Mouse (Mus musculus): ENCODE data around the gene Fras1.

The Fras1 gene

DNA sequence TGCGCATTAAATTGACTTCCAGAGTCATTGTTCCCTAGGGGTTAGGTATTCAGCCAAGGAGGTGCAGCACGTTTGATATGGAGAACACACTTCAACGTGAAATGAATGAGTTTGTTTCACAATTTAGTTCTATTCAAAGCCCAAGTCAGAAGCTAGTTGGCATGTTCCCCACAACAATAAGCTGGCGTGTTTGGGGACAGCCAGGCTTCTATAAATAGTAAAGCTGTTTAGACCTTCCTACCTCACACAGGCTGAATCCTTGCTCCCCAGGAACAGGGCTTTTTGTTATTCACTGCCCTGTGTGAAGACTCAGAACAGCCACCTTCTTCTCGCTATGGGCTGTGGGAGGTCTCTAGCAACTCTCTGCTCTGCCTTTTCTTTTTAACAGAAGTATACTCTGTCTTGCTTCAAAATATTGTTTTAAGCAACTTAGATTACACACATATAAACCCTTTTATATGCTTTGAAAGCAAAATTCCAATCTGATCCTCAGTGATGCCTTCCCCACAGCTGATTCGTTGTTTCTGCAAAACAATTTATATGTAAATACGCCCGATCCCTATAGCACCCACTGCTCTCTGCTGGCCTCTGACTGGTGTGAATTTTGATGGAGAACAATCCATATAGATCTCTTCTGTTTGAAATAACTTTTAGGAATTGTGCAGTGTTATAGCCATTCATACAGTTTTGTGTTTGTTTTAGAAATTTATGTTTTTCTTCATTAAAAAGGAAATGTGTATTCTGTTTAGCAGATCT is 184.5 kb downstream of the Fras1 start:
- DNase-seq (ENCODE audit: extremely low spot score, low read depth, low spot score), result no peak

- DNase-seq (ENCODE audit: extremely low spot score, low read depth, low spot score), result no peak
Observed at GRCm38 (mm10) chr5:96574586-96574985, 200.8 kb downstream of the Fras1 start.

- DNase-seq (ENCODE audit: extremely low spot score, low read depth, low spot score), result no peak
Observed at GRCm38 (mm10) chr5:96578705-96579104, 204.9 kb downstream of the Fras1 start.

- DNase-seq (ENCODE audit: extremely low spot score, low read depth, low spot score), result no peak
Observed at GRCm38 (mm10) chr5:96579938-96580337, 206.2 kb downstream of the Fras1 start.

DNA sequence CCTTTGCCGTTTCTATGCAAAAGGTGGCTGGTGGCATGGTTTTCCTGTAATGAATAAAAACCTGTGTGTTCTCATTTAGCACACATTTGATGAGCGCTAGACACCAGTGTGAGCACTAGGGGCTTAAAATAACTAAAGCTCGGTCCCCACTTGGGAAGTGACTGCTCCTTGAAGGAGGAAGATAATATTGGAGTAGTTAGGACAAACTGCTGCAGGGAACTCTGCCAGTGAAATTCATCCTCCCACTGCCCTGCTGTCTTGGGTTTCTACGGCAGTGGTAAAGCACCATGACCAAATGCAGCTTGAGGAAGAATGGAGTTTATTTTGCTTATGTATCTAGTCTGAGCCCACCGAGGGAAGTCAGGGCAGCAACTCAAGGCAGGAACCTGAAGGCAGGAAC is 211.0 kb downstream of the Fras1 start:
- no peak for DNase-seq (ENCODE audit: extremely low spot score, low read depth, low spot score)

DNA sequence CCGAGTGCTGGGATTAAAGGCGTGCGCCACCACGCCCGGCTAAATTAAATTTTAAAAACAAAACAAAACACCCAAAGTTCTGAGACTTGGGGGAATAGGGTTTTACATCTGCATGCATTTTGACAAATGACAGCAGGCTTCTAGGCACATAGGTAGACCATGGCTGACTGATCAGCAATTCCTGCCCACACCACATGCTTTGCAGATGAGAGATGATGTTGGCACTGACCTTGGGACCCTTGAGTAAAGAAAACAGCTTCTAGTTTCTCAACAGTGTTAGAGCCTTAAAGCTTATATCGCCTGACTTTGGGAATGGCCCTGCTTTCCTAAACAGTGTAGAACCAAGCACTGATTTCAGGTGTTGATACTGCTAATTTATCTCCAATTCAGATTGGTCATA is 216.9 kb downstream of the Fras1 start:
- no peak for DNase-seq (ENCODE audit: extremely low spot score, low read depth, low spot score)

DNA sequence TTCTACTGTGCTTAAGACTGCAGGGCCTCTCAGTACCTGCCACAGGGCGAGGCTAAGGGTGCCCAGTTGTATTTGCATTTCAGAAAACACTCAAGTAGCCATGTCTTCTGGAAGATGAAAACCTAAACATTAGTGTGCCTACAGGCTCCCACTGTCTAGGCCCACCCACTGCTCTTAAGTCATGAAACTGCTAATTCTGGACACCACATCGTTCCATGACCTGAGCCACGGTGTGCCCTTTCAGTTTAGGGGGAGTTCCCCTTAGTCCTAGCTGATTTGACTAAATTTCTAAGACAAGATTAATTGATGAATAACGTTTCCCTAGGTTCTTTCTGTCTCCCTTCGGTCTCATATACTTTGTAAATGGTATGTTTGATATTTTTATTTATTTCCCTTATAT is 222.0 kb downstream of the Fras1 start:
- DNase-seq (ENCODE audit: extremely low spot score, low read depth, low spot score), result no peak

DNA sequence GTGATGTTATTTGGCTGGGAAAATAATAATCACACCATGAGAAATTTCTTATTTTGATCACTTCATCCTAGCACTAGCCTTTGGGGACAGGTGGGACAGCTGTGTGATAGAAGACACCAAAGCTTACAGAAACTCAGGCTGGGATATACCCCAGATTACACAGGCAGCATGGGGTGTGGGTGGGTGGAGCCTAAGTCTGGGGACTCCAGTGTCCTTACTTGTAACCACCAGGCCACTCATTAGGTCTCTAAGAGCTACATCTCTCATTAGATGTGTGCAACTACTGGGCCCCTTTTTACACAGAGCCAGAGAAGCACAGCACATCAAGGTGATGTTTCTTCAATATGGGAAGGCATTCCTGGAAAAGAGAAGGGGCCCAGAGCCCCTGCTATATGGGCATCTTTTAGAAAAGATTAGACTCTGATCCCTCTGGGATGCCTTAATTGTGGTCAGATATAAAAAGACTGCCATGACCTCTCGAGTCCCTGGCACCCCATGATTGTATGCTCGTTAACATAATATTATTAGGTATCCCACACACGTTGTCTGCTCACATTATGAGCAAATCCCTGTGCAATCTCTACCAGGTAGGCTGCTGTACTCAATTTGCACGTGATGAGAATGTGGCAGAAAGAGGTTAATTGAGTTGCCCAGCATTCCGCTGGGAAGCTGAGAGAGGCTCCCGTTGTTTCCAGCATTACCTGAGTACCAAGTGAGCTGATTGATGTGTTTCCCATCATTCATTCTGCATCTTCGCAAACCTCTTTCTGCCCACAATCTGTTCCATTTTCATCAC is 230.4 kb downstream of the Fras1 start:
- no peak for DNase-seq (ENCODE audit: extremely low spot score, low read depth, low spot score)

GRCm38 (mm10) chr5:96608036-96608435 is 234.3 kb downstream of the Fras1 start:
- no peak for DNase-seq (ENCODE audit: extremely low spot score, low read depth, low spot score)

DNA sequence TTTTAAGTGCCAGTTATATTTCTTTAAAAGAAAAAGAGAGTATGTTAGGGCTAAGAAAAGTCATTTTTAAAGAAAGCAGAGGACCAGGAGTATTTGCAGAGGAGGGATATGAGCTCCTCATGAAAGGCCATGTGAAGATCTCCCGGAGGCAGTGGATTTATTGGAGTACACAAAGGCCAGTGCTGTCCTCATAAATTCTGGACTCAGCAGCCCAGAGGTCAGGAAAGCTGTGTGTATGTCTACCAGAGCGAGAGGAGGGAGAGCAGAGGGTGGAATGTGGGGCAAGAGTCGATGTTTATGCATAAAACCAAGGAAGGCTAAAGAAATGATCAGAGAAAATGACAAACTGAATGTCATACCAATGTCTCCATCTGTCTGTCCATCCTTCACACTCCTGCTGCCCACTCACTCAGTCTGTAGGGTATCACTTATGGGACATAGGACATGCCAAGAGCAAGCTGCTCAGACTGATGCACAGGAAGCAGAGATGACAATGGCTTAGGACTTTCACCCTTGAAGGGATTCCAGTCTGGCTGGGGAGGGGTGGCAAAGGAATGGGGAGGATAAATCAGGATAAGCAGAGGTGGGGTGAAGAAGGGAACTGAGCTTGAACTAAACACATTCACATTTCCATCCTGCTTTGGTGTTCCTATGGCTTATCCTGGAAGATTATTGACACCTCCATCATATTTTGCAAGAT is 235.0 kb downstream of the Fras1 start:
- no peak for DNase-seq (ENCODE audit: extremely low spot score, low read depth, low spot score)

- DNase-seq (ENCODE audit: extremely low spot score, low read depth, low spot score), result no peak
Observed at GRCm38 (mm10) chr5:96612077-96612476, 238.3 kb downstream of the Fras1 start.

DNA sequence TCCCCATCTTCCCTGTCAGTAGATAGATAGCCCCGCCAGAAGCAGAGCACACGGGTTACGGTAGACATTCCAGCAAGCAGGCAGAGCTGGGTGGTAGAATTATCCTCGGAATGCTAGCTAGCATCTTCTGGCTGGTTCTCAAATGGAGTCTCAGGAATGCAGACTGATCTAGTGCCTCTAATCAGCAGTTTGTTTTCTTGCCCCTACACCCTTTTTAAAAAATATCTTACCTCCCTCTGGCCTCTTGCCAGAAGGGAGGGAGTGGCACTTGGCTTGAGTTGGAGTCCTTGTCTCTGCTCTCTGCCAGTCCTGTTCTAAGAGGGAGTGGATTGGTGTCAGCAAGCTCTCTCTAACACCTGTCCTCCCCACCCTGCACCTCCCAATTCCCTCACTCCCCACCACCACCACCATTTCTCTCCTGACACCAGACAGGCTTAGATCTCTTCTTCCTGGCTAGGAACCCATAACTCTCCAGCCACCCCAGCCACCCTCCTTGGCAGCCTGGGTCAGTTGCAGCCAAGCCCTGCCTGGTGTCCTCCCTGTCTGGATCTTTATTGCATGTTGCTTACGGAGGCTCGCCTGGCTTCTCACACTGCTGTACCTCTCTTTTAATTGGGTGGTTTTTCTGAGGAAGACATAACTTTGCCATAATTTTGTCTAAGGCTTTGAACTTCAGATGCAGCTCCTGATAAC is 243.3 kb downstream of the Fras1 start:
- DNase-seq (ENCODE audit: extremely low spot score, low read depth, low spot score), result no peak

GRCm38 (mm10) chr5:96618008-96618407 is 244.3 kb downstream of the Fras1 start:
- no peak for DNase-seq (ENCODE audit: extremely low spot score, low read depth, low spot score)

GRCm38 (mm10) chr5:96620209-96620608 is 246.5 kb downstream of the Fras1 start:
- DNase-seq (ENCODE audit: extremely low spot score, low read depth, low spot score), result no peak

GRCm38 (mm10) chr5:96620618-96621017 is 246.9 kb downstream of the Fras1 start:
- no peak for DNase-seq (ENCODE audit: extremely low spot score, low read depth, low spot score)

DNA sequence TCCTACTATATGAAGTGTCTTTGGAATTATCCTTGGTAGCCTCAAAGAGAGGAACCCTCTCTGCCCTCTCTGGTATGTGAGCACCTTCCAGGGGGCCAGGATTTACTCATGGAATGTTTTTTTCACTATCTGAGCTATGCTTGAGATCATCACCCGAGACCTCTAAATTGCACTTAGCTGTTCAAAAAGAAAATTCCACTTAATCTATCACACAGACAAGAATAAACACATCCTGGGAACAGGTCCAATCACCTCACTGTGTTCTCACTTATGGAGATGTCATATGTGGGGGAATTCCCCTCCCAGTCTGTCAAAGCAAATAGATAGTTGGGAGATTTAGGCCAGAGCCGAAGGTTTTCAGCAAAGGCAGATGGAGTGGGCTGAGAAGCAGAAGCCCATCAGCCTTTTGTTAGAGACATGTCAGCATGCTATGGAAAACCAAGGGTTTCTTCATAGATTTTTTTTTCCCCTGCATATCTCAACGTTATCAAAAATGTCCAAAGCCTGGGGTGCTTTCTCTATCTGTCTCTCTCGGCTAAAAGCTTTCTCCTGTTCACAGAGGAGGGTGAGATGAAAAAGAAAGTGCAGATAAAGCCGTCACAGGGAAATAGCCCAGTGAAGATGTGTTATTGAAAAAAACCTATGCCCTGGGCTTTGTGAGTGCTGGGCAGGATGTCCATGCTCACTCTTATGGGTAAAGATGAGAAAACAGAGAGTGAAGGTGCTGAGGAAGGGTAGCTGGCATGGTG is 249.0 kb downstream of the Fras1 start:
- no peak for DNase-seq (ENCODE audit: extremely low spot score, low read depth, low spot score)

- DNase-seq (ENCODE audit: extremely low spot score, low read depth, low spot score), result no peak
Observed at GRCm38 (mm10) chr5:96629851-96630250, 256.1 kb downstream of the Fras1 start.

- DNase-seq (ENCODE audit: extremely low spot score, low read depth, low spot score), result no peak
Observed at GRCm38 (mm10) chr5:96635146-96635862, 261.5 kb downstream of the Fras1 start.

DNA sequence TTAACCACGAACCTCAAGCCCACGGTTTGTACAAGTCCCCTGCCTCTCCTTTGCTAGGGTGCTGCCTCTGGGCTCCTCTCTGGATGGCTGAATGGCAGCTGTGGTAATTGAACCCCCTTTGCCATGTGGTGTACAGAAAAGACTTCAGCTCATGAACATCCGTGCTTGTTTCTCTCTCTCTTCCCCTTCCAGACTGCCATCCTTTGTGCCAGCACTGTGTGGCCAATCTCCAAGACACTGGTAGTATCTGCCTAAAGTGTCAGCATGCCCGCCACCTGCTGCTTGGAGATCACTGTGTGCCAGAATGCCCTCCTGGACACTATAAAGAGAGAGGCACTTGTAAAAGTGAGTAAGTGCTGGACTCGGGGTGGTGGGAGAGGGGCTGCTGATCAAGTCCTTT is 262.1 kb downstream of the Fras1 start:
- no peak for DNase-seq (ENCODE audit: extremely low spot score, low read depth, low spot score)
